Mouse (Mus musculus) CH12.LX (cell line): ENCODE measurements at regions not wholly inside any gene's neighbourhood (a gene's known extent, or its start where the extent isn't known, plus 50 kb on each side); places are given as distances from the start of the nearest gene placed in this dataset.

Source experiments
- CHD1 ChIP-seq: IDR thresholded peaks from 2 replicates; pipeline ENCODE4 v1.6.1; 2012; ENCODE audit warnings: low read depth, low read length, improper control_type of control experiment, inconsistent platforms
- CTCF ChIP-seq, 2 experiments: IDR thresholded peaks in 1 of 2; conservative IDR thresholded peaks in 1 of 2; 2 replicates each; pipeline ENCODE4 v1.5.1; 2011 to 2012; ENCODE audit warnings: low read depth in 2 of 2, low read length in 2 of 2, improper control_type of control experiment in 1 of 2, inconsistent platforms in 1 of 2, mild to moderate bottlenecking in 1 of 2, moderate library complexity in 1 of 2
- EP300 ChIP-seq: IDR thresholded peaks from 2 replicates; pipeline ENCODE4 v1.6.1; 2011; ENCODE audit warnings: low read length, improper control_type of control experiment
- KAT2A ChIP-seq: IDR thresholded peaks from 2 replicates; pipeline ENCODE4 v1.6.1; 2012; ENCODE audit warnings: low read length, improper control_type of control experiment, inconsistent platforms; ENCODE audit not compliant: insufficient replicate concordance
- RAD21 ChIP-seq: IDR thresholded peaks from 2 replicates; pipeline ENCODE4 v1.6.1; 2011; ENCODE audit warnings: low read depth, mild to moderate bottlenecking, low read length, improper control_type of control experiment, moderate library complexity

- TF ChIP-seq EP300 (no peak), CTCF (conservative IDR thresholded peaks at IDR 0.05 in 1 of 2, IDR thresholded peaks at IDR 0.05 in 1 of 2; ENCODE audit: low read depth in 2 of 2, low read length in 2 of 2) (no peak), RAD21 (no peak), KAT2A (no peak), CHD1 (no peak)
Observed at GRCm38 (mm10) chr16:79350127-79350526, 259.2 kb upstream of the Tmprss15 start.
